Mouse (Mus musculus) embryonic facial prominence, embryonic 15.5 days (tissue): ENCODE results near the gene Rtn4rl1. TPM values are rescaled to one million over a fixed set of nuclear protein-coding genes. Genes with fewer than 3 reads are reported as not detected.

Experiments used
- ATAC-seq: fragments of 200-750 bp; cut with Nextera tagmentation; 2 replicates; pipeline ENCODE4 v1.8.0; 2017; ENCODE audit warnings: low read depth, moderate TSS enrichment; ENCODE audit not compliant: insufficient number of reproducible peaks, low FRiP score, low TSS enrichment
- H3K27ac ChIP-seq: fragments of 300-500 bp; sonication (generic); replicated peaks from 2 replicates; pipeline ENCODE4 v1.5.1; 2015; ENCODE audit warnings: mild to moderate bottlenecking, inconsistent platforms
- H3K27me3 ChIP-seq: fragments of 300-500 bp; sonication (generic); 2 replicates; pipeline ENCODE4 v1.6.1; 2015; ENCODE audit warnings: inconsistent platforms
- H3K36me3 ChIP-seq: fragments of 300-500 bp; sonication (generic); 2 replicates; pipeline ENCODE4 v1.6.1; 2015; ENCODE audit warnings: mild to moderate bottlenecking, inconsistent platforms
- H3K4me1 ChIP-seq: fragments of 300-500 bp; sonication (generic); 2 replicates; pipeline ENCODE4 v1.6.1; 2015; ENCODE audit warnings: inconsistent platforms
- H3K4me2 ChIP-seq: fragments of 300-500 bp; sonication (generic); replicated peaks from 2 replicates; pipeline ENCODE4 v1.6.1; 2015; ENCODE audit warnings: mild to moderate bottlenecking, inconsistent platforms
- H3K4me3 ChIP-seq: fragments of 300-500 bp; sonication (generic); replicated peaks from 2 replicates; pipeline ENCODE4 v1.5.1; 2015; ENCODE audit warnings: mild to moderate bottlenecking, inconsistent platforms
- H3K9ac ChIP-seq: fragments of 300-500 bp; sonication (generic); 2 replicates; pipeline ENCODE4 v1.6.1; 2015; ENCODE audit warnings: inconsistent platforms
- H3K9me3 ChIP-seq: fragments of 300-500 bp; sonication (generic); replicated peaks from 2 replicates; pipeline ENCODE4 v1.6.1; 2016; ENCODE audit warnings: inconsistent platforms
- WGBS: fragments of 180-500 bp; shearing (Covaris S2); methylation state at CpG from one replicate; pipeline ENCODE4 v1.1.7; 2015; 5-methylcytosine and 5-hydroxymethylcytosine counted together
- polyA plus RNA-seq: library from polyadenylated mRNA; unstranded; fragments of >200 nt; fragmentation: Nextera tagmentation; extraction: Ambion mirVana; gene quantifications from 2 replicates; pipeline ENCODE4 v1.2.1, GENCODE M21; 2015

Rtn4rl1 gene
- polyA plus RNA-seq, 1 experiment from 2014 or later = 6.4 TPM

GRCm38 (mm10) chr11:75157037-75157436, 36.5 kb upstream of the Rtn4rl1 start:
- Histone ChIP-seq H3K27me3 (no peaks in the 10 kb centered on the region), H3K27ac (no peak overlapping the region), H3K4me1 (peaks cover 34% of the 10 kb centered on the region), H3K4me2 (no peak overlapping the region), H3K36me3 (peaks cover 25% of the 10 kb centered on the region), H3K4me3 (no peak overlapping the region), H3K9me3 (no peaks in the 10 kb centered on the region), H3K9ac (no peak overlapping the region)
- 40% methylated on average over 4 of the region's 4 CpGs for WGBS
- ATAC-seq = no peak

GRCm38 (mm10) chr11:75157901-75158300, 35.7 kb upstream of the Rtn4rl1 start:
- Histone ChIP-seq H3K27me3 (no peaks in the 10 kb centered on the region), H3K36me3 (peaks cover 29% of the 10 kb centered on the region), H3K27ac (peak overlapping the region; percentile 23; the same call in 1 of the 2 replicates), H3K4me2 (no peak overlapping the region), H3K9me3 (no peaks in the 10 kb centered on the region), H3K4me1 (peaks cover 34% of the 10 kb centered on the region), H3K9ac (no peak overlapping the region), H3K4me3 (no peak overlapping the region)
- ATAC-seq = no peak
- 41% methylated on average over 2 of the region's 2 CpGs for WGBS

- Histone ChIP-seq H3K4me1 (peaks cover 34% of the 10 kb centered on the region), H3K27ac (peak overlapping the region; percentile 23; the same call in 1 of the 2 replicates)
- WGBS = 82% methylated on average over 14 of the region's 14 CpGs
These were observed 35.2 kb upstream of the Rtn4rl1 start for GRCm38 (mm10) chr11:75158432-75158831.

GRCm38 (mm10) chr11:75159564-75159963, 34.0 kb upstream of the Rtn4rl1 start:
- Histone ChIP-seq H3K4me2 (no peak overlapping the region), H3K27ac (no peak overlapping the region), H3K36me3 (peaks cover 44% of the 10 kb centered on the region), H3K27me3 (peaks cover 7% of the 10 kb centered on the region), H3K4me3 (no peak overlapping the region), H3K4me1 (peaks cover 41% of the 10 kb centered on the region), H3K9ac (no peak overlapping the region), H3K9me3 (no peaks in the 10 kb centered on the region)
- WGBS = 64% methylated on average over 2 of the region's 2 CpGs
- ATAC-seq = no peak

More at GRCm38 (mm10) chr11:75158432-75158831, 35.2 kb upstream of the Rtn4rl1 start:
- no peak overlapping the region for H3K4me2 ChIP-seq
- H3K4me3 ChIP-seq = no peak overlapping the region
- H3K9me3 ChIP-seq = no peaks in the 10 kb centered on the region
- ATAC-seq = no peak
- H3K36me3 ChIP-seq = peaks cover 34% of the 10 kb centered on the region
- H3K27me3 ChIP-seq = no peaks in the 10 kb centered on the region
- no peak overlapping the region for H3K9ac ChIP-seq

GRCm38 (mm10) chr11:75160954-75161353, 32.6 kb upstream of the Rtn4rl1 start:
- no peak overlapping the region for H3K4me2 ChIP-seq
- H3K27ac ChIP-seq = peak overlapping the region; percentile 55; the same call in 1 of the 2 replicates
- no peak overlapping the region for H3K4me3 ChIP-seq
- H3K9ac ChIP-seq = no peak overlapping the region
- ATAC-seq = no peak
- H3K36me3 ChIP-seq = peaks cover 48% of the 10 kb centered on the region
- H3K4me1 ChIP-seq = peaks cover 55% of the 10 kb centered on the region
- peaks cover 21% of the 10 kb centered on the region for H3K27me3 ChIP-seq
- no peaks in the 10 kb centered on the region for H3K9me3 ChIP-seq
- WGBS = 60% methylated on average over 7 of the region's 7 CpGs

- H3K4me1 ChIP-seq = peaks cover 58% of the 10 kb centered on the region
- no peak overlapping the region for H3K4me3 ChIP-seq
- H3K9ac ChIP-seq = no peak overlapping the region
- H3K9me3 ChIP-seq = no peaks in the 10 kb centered on the region
- ATAC-seq = 0 out of 2 replicates have a peak, but pooled peaks have one; percentile 29
- peaks cover 25% of the 10 kb centered on the region for H3K27me3 ChIP-seq
- 48% methylated on average over 4 of the region's 4 CpGs for WGBS
- peaks cover 48% of the 10 kb centered on the region for H3K36me3 ChIP-seq
- peak overlapping the region; percentile 55; the same call in 1 of the 2 replicates for H3K27ac ChIP-seq
- H3K4me2 ChIP-seq = no peak overlapping the region
These were observed 32.1 kb upstream of the Rtn4rl1 start for GRCm38 (mm10) chr11:75161417-75162008.

GRCm38 (mm10) chr11:75162591-75163080, 30.9 kb upstream of the Rtn4rl1 start:
- Histone ChIP-seq H3K4me1 (peaks cover 58% of the 10 kb centered on the region), H3K4me3 (no peak overlapping the region), H3K27ac (peak overlapping the region; percentile 55; the same call in 1 of the 2 replicates), H3K9me3 (no peaks in the 10 kb centered on the region), H3K27me3 (peaks cover 37% of the 10 kb centered on the region), H3K4me2 (no peak overlapping the region), H3K9ac (no peak overlapping the region), H3K36me3 (peaks cover 48% of the 10 kb centered on the region)
- no peak for ATAC-seq
- WGBS = 85% methylated on average over 12 of the region's 12 CpGs

- H3K9ac ChIP-seq = no peak overlapping the region
- no peaks in the 10 kb centered on the region for H3K9me3 ChIP-seq
- no peak overlapping the region for H3K27ac ChIP-seq
- 72% methylated on average over 6 of the region's 6 CpGs for WGBS
- H3K4me3 ChIP-seq = no peak overlapping the region
- peaks cover 48% of the 10 kb centered on the region for H3K36me3 ChIP-seq
- peaks cover 57% of the 10 kb centered on the region for H3K4me1 ChIP-seq
- no peak for ATAC-seq
- H3K4me2 ChIP-seq = no peak overlapping the region
- peaks cover 44% of the 10 kb centered on the region for H3K27me3 ChIP-seq
These were observed 30.2 kb upstream of the Rtn4rl1 start for GRCm38 (mm10) chr11:75163379-75163778.

- Histone ChIP-seq H3K9me3 (no peaks in the 10 kb centered on the region), H3K27me3 (peaks cover 50% of the 10 kb centered on the region), H3K27ac (no peak overlapping the region), H3K4me3 (no peak overlapping the region), H3K9ac (no peak overlapping the region), H3K36me3 (peaks cover 48% of the 10 kb centered on the region), H3K4me2 (no peak overlapping the region), H3K4me1 (peaks cover 60% of the 10 kb centered on the region)
- ATAC-seq = no peak
- 73% methylated on average over 2 of the region's 2 CpGs for WGBS
These were observed 29.5 kb upstream of the Rtn4rl1 start for GRCm38 (mm10) chr11:75164051-75164450.

GRCm38 (mm10) chr11:75164750-75165149, 28.8 kb upstream of the Rtn4rl1 start:
- H3K9ac ChIP-seq = no peak overlapping the region
- no peaks in the 10 kb centered on the region for H3K9me3 ChIP-seq
- H3K4me3 ChIP-seq = peak overlapping the region; percentile 64
- WGBS = 29% methylated on average over 15 of the region's 15 CpGs
- H3K4me2 ChIP-seq = peak overlapping the region; percentile 96
- peaks cover 42% of the 10 kb centered on the region for H3K36me3 ChIP-seq
- ATAC-seq = no peak
- no peak overlapping the region for H3K27ac ChIP-seq
- H3K27me3 ChIP-seq = peaks cover 57% of the 10 kb centered on the region
- H3K4me1 ChIP-seq = peaks cover 67% of the 10 kb centered on the region

- H3K9me3 ChIP-seq = no peaks in the 10 kb centered on the region
- peaks cover 66% of the 10 kb centered on the region for H3K27me3 ChIP-seq
- 0 out of 2 replicates have a peak overlapping the region, but pooled peaks have one; percentile 4 for H3K9ac ChIP-seq
- no peak for ATAC-seq
- H3K36me3 ChIP-seq = peaks cover 34% of the 10 kb centered on the region
- WGBS = 13% methylated on average over 54 of the region's 54 CpGs
- peak overlapping the region; percentile 24; the same call in 1 of the 2 replicates for H3K27ac ChIP-seq
- peak overlapping the region; percentile 96 for H3K4me2 ChIP-seq
- H3K4me3 ChIP-seq = peak overlapping the region; percentile 64
- peaks cover 75% of the 10 kb centered on the region for H3K4me1 ChIP-seq
These were observed 28.0 kb upstream of the Rtn4rl1 start for GRCm38 (mm10) chr11:75165441-75166192.
